Mouse (Mus musculus): Measurements from ENCODE around the gene Cdk9.

The Cdk9 gene

DNA sequence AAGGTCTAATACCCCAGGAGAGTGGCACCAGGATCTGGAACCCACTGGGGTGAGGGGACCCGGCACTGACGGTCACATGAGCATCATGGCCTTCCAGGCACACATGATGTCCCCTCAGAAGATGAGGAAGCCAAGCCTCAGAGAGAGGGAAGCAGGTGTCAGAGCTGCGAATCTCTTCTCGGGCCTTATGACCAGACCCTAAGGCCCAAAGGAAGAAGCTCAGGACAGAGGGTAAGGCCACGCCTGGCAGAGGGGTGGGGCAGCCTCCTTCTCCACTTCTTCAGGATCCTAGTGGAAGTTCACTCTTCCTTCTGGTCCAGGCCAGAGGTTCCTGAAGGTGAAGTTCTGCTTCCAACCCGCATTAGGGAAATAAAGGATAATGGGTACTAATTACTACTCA lies 19.8 kb upstream of the Cdk9 start:
- DNase-seq: no peak

DNA sequence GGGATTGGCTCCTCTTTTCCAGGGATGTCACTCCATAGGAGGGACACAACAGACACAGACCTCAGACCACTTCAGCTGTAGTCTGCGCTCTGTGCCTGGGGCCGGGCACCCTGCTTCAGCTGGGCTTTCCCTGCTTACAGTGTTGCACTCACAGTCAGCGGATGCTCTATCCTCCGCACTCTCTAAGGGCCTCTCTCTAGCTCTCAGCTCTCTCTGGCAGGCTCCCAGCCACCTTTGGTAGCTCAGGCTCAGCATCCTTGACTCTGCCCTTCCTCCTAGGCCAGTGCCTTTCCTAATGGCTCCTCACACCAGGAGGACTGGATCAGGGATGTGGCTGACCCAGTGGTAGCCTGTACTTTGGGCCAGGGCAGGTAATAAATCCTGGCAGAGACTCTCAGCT lies 19.0 kb upstream of the Cdk9 start:
- no peak for DNase-seq

DNA sequence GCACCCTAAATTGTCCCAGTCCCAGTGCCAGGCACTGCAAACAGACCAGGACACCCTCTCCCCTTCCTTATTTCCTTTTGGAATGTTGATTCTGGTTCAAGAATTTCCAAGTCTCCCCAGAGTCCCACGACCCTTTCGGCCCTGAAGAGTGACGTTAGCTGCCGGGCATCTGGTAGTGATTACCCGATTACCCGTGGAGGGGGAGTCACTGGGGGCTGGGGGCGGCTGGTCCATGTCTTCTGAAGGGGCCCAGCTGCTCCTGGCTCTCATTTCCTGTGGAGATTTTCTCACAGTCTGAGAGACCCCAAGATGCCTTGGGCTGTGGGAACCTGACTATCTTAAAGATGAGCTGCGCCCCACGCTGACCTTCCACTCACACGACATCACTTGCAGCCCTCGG lies 18.0 kb upstream of the Cdk9 start:
- no peak for DNase-seq

DNA sequence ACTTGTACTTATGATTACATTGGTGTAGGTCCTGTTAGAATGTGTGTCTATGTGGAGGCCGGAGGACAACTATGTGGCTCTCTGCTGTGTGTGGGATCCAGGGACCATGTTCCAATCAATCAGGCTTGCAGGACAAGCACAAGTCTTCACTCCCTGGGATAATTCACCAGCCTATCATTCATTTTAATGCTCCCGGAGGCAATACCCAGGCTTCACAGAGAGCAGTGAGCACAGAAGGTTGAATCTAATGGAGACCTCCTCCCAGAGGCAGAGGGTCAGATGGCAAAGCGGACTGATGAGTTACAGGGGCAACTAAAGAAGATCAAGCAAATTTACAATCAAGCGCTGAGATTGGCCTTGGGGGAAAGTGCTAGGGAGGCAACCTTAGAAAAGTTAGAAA lies 16.7 kb upstream of the Cdk9 start:
- DNase-seq: no peak

DNA sequence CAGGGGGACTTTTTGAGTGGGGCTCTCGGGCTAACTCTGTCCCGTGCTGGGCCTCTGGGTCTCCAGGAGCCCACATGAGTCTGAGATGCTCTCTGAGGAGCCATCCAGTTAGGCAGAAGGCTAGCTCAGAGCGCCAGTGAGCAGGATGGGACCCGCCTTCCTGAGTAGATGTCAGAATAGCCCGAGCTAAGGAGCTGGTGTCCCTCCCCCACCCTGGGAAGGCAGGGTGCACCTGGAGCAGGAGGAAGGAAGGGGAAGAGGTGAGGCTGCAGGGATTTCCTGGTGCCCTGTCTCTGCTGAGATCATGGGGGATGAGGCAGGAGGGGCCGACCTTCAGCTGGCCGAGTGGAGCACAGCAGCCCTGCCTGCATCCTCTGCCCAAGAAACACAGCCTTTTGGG lies 15.6 kb upstream of the Cdk9 start:
- peak; percentile 60 for DNase-seq

DNA sequence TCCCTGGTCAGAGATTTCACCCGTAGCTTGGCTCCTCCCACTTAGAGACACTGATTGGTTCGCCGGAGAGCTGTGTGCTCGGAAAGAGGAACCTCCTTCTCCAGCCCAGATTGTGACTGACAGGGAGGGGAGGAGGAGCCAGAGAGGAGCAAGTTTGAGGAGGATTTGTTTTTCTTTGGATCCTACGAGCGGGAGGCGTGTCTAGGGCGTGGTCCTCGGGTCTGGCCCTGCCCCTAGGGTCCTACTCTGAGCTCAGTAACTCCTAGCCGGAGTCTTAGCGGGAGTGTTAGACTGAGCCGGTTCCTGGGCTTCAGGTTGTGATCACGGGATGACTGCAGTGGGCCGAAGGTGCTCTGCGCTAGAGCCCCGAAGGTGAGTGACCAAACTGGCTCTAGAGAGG lies 14.6 kb upstream of the Cdk9 start:
- DNase-seq: peak; percentile 96

DNA sequence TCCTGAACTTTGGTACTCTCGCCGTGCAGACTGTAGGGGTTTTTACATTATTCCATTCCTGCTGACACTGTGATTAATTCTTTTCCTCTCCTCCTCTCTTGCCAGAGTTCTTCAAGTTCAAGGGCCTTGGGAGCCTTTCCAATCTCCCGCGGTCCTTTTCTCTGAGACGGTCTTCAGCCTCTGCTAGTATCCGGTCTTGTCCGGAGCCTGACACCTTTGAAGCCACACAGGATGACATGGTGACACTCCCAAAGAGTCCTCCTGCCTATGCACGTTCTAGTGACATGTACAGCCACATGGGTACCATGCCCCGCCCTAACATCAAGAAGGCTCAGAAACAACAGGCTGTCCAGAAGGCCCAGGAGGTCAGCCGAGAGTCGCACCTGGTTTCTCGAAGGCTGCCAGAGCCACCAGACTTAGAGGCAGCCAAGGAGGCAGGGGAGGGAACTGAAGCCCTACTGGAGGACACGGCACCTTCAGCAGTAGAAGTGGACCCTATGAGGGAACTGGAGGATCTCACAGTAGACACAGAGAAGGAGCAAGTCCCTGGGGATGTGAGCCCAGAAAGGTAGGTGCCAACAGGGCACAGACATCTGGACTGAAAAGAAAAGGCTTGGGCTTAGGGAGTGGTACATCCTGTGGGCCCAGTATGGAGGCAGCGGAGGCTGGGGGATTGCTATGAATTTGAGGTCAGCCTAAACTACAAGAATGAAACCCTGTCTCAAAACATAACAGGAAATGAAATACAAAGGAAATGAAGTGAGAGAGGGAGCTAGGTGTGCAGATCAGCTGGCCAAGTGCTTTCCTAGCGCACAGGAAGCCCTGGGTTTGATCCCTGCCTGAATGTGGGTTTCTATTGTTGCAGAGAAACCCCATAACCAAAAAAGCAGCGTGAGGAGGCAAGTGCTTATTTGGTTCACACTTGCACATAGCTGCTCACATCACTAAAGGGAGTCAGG lies 12.2 kb upstream of the Cdk9 start:
- no peak for DNase-seq

DNA sequence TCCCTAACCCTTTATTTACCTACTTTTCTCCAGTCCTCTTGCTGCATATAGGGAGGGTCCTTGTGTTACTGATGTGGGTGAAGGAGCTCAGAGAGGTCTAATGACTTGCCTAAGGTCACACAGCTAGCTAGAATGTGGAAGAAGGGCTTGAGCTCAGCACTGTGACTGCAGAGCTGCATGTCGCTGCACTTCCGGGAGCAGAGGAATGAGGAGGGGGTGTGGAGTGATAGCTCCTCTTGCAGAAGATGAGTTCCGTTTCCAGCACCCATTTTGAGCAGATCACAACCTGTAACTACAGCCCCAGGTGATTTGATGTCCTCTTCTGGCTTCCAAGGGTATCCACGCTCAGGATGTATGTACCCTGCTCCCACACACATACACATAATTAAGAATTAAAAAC lies 11.3 kb upstream of the Cdk9 start:
- no peak for DNase-seq

DNA sequence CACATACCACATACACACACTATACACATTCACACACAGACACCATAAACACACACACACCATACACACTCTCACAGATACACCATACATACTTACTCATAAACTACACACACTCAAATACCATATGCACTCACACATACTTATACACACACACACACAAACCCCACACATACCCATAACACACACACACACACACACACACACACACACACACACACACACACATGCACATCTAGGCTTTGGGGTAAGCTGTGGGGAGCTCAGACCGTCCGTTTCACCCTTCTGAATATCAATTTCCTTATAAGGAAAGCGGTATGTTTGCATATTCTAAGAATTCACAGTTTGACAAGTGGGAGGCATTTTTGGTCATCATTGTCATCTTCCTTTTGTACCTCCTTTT lies 9.7 kb upstream of the Cdk9 start:
- DNase-seq: no peak

DNA sequence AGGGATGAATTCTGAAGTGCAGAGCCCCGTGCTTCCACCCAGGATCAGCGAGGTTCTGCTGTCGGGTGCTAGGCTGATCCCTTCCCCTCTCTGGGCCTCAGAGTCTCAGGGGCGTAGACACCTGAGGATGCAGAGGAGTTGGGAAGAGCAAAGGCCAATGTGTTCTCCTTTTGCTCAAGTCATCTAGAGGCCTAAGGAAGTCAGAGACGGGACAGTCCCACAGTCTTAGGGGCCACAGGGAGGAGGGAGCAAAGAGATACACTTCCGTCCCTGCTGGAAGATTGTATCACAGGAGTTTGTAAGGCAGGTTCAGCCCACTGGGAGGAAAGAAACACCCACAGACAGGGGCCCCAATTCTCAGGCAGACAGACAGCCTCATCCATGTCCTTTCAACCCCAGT lies 9.2 kb upstream of the Cdk9 start:
- DNase-seq: no peak

DNA sequence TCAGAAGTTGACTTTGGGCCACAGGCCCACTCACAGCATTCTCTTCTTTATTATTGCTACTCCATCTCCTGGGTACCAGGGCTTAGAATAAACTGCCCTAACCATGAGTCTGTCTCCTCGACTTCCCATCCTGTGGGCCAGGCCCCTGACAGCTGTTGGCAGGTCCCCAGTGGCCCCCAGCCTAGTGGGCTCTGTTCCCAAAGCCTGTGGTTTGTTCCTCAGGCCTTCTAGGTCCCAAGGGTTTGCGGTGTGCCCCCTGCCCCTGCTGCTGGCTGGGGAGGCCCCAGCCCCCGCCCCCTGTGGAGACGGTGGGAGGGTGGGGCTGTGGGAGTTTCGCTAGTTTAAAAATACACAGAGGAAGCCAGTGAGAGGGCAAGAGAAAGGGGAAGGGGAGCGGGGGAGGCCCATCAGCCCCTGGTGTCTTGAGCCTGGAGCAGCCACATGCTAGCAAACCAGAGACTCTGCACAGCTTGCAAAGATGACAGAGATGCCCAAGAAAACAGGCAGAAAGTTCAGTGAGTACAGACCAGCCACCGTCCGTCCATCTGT lies 7.9 kb upstream of the Cdk9 start, which contains the start of gene Sh2d3c:
Gene Sh2d3c (plus strand): TSS at position 375 of the 549 bp plus-strand sequence.
- no peak for DNase-seq

DNA sequence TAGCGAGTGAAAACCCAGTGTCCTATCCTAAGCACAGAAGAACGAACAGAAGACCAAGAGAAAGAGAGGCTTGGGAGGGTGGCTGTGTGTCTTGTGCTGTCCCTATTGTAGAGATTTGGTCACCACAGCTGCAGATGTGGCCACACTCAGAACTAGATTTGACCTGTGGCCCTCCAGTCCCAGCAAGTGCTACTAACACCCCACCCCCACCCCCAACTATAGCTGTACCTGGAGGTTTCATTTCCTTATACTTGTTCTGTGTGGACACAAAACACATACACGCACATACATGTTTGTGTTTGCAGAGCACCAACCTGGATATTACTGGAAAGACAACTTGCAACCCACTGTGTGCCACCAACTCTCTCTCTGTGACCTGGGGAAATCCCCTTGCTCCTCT lies 7.2 kb upstream of the Cdk9 start:
- DNase-seq: no peak

DNA sequence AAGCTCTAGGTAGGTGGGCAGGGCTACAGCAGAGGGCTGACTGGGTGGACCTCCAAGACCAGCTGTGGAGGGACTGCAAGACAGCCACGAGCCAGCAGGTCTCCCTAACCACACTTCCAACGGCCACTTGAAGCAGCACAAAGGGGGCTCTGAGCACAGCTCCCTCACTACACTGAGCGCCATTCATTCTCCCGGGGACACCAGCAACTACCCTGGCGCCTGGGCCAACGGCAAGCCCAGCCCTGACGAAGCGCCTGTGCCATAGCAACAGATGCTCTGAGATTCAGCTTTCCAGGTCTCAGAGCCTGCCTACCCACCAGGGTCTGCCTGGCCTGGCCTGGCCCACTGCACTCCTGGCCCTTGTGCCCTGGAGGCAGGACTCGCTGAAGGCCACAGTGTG lies 5.9 kb upstream of the Cdk9 start:
- no peak for DNase-seq

DNA sequence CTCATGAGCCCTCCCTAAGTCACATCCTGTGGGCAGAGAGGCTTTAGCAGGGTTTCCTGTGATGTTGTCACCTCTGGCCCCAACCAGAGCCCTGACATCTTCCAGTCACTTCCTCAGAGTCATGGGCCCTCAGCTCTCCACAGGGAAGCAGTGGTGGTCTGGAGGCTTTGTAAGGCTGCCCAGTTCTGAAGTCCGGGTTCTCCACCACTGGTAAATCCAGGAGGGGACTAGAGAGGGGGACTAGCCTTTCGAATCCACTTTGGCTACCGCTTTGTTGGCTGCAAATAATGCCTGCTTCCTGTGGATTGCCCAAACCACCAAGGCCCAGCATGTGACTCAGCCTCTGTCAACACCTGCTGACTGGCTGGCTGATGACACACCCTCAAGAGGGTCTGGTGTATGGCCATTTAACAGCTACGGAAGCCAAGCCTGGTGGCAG lies 2.1 kb upstream of the Cdk9 start:
- DNase-seq: no peak

DNA sequence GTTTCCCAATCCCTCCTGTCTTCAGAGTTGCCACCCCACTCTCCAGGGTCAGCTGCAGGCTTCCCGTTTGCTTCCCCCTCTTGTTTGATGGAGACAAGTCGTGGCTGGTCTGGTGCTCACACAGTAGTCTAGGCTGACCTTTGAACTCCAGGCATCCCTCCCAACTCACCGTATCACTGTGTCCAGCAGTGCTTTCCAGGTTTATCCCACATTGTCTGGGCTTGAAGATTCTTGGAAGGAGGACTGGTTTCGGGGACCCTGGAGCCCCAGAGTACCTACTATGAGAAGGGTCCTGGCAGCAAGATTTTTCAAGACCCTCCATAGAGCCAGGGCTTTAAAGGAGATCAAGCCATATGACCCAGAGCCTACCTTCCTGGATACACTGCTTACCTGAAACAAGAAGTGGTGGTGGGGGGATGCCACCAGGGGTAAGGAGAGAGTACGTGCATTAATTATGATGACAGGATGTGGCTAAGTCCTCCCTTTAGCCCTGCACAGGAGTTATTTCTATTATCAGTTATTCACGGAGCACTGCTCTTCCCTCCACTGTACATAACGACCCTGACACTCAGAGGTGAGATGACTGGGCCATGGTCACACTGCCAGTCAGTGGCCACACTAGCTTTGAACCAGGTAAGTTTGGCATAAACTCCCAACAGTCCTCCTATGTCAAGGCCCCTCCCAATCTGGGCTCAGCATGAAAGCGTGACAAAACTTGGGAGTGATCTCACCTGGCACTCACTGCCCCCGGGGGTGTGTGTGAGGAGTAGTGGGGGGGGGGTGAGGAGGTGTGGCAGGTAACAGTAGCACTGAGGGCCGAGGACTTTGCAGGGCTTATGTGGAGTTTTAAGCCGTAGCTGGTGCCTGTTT lies 1.5 kb upstream of the Cdk9 start:
- DNase-seq: no peak

DNA sequence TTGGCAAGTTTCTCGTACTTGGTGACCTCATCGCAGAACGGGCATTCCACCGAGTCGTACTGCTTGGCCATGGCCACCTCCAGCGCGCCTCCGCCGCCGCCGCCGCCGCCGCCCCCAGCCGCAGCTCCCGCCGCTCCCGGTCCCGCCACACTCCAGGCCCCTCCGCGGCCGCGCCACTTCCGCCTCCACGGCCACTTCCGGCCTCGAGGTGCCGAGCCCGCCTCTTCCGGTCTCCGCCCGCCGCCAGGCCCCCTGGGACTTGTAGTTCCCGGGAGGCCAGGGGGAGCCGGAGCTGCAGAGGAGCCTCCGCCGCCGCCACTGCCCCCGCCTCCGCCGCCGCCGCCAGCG lies 316 bp downstream of the Cdk9 start:
- peak; percentile 97 for DNase-seq

DNA sequence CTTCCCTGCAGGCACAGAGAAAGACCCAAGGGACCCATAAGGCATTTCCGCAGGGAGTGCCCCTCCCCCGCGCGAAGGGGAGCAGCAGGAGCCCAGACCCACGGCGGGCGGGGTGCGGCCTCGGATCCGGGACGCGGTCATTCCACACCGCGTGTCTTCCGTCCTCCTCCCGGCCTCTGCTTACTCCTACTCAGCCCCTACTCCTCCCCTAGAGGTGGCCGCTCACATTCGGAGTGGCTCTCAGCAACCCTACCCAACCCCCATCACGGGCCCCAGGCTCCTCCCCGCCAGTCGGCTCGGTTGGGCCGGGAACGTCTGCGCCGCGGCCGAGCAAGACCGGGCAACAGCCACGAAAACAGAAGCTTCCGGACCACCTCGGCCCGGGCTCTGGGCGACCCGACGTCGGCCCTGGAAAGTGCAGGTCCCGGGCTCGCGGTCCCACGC lies 746 bp downstream of the Cdk9 start:
- DNase-seq: peak; percentile 79

DNA sequence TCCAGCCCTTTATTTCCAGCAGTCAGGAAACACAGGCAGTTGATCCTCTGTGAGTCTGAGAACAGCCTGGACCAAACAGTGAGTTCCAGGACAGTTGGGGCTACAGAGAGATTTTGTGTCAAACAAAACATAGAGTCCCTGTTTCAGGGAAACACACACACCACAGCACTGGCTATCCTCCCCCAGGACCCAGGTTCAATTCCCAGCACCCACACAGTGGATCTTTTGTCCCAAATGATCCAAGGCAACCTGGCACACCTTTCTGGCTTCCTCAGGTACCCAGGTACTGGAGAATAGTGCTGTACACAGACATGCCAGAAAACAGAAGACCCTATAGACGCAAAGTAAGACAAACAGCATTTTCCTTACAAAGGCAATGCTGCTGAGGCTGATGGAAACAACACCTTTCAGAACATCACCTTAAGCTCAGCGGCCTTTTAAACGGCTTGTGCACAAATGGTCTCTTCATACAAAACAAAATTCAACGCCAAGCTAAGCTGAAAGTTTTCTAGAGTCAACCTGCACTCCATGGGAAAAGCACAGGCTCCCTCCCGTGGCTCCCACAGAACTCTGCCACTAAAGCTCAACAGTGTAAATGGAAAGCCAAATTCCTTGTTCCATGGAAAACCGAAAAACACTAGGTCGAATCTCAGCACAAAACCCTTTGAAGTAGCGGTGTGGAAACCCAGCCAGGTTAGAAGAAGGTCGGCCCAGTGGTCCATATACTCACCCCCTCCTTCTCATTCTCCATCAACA lies 1.4 kb downstream of the Cdk9 start:
- no peak for DNase-seq

DNA sequence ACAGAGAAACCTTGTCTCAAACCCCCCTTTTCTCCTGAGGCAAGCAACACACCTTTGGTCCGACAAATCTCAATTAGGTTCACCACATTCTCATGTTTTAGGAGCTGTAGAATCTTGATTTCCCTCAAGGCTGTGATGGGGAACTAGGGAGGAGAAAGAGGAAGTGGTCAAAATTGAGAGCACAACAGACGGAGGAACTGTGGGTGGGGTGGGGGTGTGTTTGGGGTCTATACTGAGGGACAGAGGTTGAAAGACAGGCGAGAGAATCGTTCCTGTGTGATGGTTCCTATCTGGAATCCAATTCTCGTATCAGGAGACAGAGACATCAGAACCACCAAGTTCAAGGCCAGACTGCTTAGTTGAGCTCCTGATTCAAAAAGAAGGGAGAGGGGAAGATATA lies 2.5 kb downstream of the Cdk9 start:
- no peak for DNase-seq

DNA sequence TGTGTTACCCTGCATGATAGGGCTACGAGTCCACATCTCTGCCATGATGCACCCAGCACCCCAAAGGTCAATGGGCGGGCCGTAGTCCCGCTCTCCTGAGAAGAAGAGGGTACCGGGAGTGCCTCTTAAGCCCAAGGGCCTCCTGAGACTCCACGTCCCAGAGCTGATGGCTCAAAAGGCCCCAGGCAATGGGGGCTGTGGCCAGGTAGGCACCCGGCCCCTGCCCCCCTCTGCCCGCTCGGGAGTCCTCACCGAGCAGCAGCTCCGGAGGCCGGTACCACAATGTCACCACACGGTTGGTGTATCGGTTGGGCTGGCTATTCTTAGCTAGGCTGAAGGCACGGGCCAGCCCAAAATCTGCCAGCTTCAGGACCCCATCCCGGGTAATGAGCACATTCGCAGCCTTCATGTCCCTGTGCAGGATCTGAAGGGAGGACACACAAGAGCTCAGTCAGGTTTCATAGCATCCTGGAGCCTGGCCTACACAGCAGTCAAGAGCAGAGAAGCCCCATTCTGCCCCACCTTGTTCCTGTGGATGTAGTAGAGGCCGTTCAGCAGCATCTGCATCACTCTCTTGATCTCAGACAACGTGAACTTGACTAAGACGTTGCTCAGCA lies 3.2 kb downstream of the Cdk9 start:
- no peak for DNase-seq

DNA sequence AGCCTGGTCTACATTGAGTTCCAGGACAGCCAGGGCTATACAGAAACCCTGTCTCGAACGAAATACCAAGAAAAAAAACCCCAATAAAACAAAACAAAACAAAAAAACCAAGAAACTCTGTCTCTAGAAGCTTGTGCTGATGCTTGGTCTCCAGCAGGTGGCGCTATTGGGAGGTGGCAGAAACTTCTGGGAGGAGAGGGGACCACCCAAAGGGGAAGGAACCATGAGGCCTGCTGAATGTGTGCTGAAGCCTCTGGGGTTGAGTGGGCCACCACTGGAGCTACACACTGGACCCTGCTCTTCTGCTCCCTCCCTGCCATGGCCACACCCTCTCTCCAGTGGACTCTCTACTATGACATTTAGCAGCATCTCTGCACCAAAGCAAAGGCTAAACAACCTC lies 4.2 kb downstream of the Cdk9 start:
- no peak for DNase-seq

DNA sequence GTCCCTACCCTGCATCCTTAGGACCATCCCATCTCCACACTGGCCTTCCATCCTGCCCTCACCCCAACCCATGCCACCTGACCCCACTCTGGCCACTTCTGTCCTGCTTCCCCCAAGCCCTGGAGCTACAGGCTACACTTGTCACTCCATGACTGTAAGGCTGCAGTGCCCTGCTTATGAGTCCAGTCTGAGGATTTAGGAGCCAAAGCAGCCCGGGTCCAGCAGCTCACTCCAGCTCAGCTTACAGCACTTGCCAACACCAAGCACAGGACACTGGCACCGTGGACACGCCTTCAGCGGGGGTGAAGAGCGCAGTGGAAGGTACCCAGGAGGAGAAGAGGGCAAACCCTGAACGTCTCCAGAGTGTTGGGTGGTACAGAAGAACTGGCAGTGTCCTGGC lies 5.9 kb downstream of the Cdk9 start:
- no peak for DNase-seq

Measured in kidney, adult 18-20 months (tissue).